Mouse (Mus musculus) embryo, embryonic 10 days (tissue): ENCODE measurements around the gene Lamb1.

Experiments used
- DNase-seq: peaks from one replicate; pipeline ENCODE4 v3.0.0-alpha.2; 2015; ENCODE audit warnings: low spot score

The Lamb1 gene

GRCm38 (mm10) chr12:31314310-31314709, 49.3 kb downstream of the Lamb1 start:
- no peak for DNase-seq

- no peak for DNase-seq
Observed at GRCm38 (mm10) chr12:31315961-31316360, 50.9 kb downstream of the Lamb1 start.

- no peak for DNase-seq
Observed at GRCm38 (mm10) chr12:31317670-31318408, 52.8 kb downstream of the Lamb1 start.

GRCm38 (mm10) chr12:31318409-31318963, 53.5 kb downstream of the Lamb1 start:
- DNase-seq = no peak

- peak; percentile 52 for DNase-seq
Observed at GRCm38 (mm10) chr12:31320817-31321216, 55.8 kb downstream of the Lamb1 start.

GRCm38 (mm10) chr12:31321532-31321931, 56.5 kb downstream of the Lamb1 start:
- DNase-seq = no peak

GRCm38 (mm10) chr12:31323136-31323695, 58.2 kb downstream of the Lamb1 start:
- DNase-seq = no peak

- no peak for DNase-seq
Observed at GRCm38 (mm10) chr12:31327139-31327538, 62.1 kb downstream of the Lamb1 start.

GRCm38 (mm10) chr12:31333261-31333660, 68.2 kb downstream of the Lamb1 start:
- DNase-seq = no peak

GRCm38 (mm10) chr12:31350191-31350943, 85.3 kb downstream of the Lamb1 start:
- DNase-seq = no peak

GRCm38 (mm10) chr12:31350944-31351928, 86.2 kb downstream of the Lamb1 start, which contains the start of gene Dld:
Gene Dld (minus strand): TSS chr12:31351453.
- DNase-seq = peak; percentile 99

GRCm38 (mm10) chr12:31366428-31366827, 101.4 kb downstream of the Lamb1 start:
- no peak for DNase-seq

GRCm38 (mm10) chr12:31367721-31368120, 102.7 kb downstream of the Lamb1 start:
- DNase-seq = no peak

- DNase-seq = peak; percentile 42
Observed at GRCm38 (mm10) chr12:31369118-31369517, 104.1 kb downstream of the Lamb1 start.

GRCm38 (mm10) chr12:31369656-31370055, 104.6 kb downstream of the Lamb1 start:
- DNase-seq = no peak

- peak; percentile 91 for DNase-seq
Observed at GRCm38 (mm10) chr12:31374603-31375282, 109.7 kb downstream of the Lamb1 start.

GRCm38 (mm10) chr12:31375283-31375615, 110.2 kb downstream of the Lamb1 start:
- no peak for DNase-seq

- peak; percentile 66 for DNase-seq
Observed at GRCm38 (mm10) chr12:31376326-31376950, 111.4 kb downstream of the Lamb1 start.

- DNase-seq = no peak
Observed at GRCm38 (mm10) chr12:31377241-31377640, 112.2 kb downstream of the Lamb1 start.
